Mouse (Mus musculus) adrenal gland, postnatal 14 days (tissue): ENCODE measurements around the gene Cbarp. TPM values are rescaled to one million over a fixed set of nuclear protein-coding genes. Genes with fewer than 3 reads are reported as not detected.
A peak's percentile ranks its signal among the peaks of the same experiment; 100 is the strongest.

Source experiments
- DNase-seq: peaks from one replicate; pipeline ENCODE4 v3.0.0; 2021; ENCODE audit warnings: mixed read lengths
- long read RNA-seq, 2 experiments: library from polyadenylated mRNA; stranded (forward); transcript quantifications; one replicate each; pipeline ENCODE4 v2.0.0; 2021
- total RNA-seq: library from RNA; stranded (reverse); gene quantifications from 2 replicates; pipeline ENCODE4 v1.2.3, GENCODE M21; 2021

Cbarp gene
- total RNA-seq = 69.9 and 137 TPM in 2 replicates
- long read RNA-seq, experiment 1, transcript Cbarp-212 (11 exons, 3,175 nt) = major isoform, 15 of 50 reads
- long read RNA-seq, experiment 1, partial matches to known transcripts = 11 of 50 reads
- long read RNA-seq, experiment 1, other reads (novel, unspliced or antisense) = 20 of 50 reads
- long read RNA-seq, experiment 2, transcript Cbarp-212 (11 exons, 3,175 nt) = major isoform, 31 of 95 reads
- long read RNA-seq, experiment 2, partial matches to known transcripts = 12 of 95 reads
- long read RNA-seq, experiment 2, other reads (novel, unspliced or antisense) = 48 of 95 reads

DNA sequence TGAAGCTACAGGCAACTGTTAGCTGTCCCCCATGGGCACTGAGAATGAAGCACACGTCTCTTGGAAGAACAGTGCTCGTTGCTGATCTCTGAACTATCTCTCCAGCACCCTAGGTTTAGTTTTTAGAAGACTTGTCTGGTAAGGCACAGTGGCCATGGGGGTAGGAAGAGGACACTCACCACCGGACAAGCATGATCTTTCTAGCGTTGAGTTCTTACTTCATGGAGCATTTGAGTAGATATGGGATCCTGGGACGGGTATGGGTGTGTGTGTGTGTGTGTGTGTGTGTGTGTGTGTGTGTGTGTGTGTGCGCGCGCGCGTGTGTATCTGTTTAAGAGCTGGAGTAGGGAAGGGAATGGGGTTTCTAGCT is at the start of gene Cbarp:
Gene Cbarp (minus strand): TSS at position 170 of the 370 bp plus-strand sequence.
- DNase-seq = no peak

DNA sequence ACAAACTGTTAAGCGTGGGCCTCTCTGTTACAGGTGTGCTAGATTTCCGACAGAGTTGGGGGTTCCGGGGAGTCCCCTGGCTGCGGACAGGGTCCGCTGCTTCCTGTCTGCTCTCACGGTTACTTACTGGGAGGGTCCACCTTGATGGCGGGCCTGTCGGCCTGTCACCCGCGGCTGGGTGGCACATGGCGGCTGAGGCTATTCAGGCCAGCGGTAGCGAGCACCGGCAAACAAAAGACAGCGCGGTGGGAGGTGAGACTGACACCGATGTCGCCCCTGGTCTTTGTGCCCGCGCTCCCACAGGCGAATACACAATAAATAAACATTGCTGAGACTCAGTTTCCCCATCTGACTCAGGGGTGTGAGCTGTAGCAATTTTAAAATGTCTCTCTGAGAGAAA is 49.4 kb upstream of the Cbarp start:
- no peak for DNase-seq

DNA sequence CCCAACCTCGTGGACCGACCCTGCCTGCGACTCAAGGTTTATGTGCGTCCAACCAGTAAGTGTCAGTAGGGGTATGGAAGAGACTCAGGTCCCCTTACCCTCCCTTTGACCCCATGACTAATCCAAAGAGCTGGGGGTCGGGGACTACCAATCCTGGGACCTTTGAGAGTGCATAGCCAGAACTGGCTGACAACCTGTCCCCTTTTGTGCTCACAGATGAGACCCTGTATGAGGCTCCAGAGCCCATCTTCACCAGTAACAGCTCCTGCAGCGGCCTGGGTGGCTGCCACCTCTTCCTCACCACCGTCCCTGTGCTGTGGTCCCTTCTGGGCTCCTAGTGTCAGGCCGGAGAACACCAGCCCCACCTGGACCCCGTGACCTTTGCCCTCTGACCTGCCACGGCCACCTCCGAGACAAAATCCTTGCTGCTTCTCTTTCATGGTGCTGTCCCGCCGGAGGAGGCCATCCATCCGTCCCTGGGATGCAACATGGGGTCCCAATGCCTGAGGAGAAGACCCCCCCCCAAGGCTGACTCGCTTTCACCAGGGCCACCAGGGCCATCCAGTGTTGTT is 47.9 kb upstream of the Cbarp start:
- DNase-seq = no peak

DNA sequence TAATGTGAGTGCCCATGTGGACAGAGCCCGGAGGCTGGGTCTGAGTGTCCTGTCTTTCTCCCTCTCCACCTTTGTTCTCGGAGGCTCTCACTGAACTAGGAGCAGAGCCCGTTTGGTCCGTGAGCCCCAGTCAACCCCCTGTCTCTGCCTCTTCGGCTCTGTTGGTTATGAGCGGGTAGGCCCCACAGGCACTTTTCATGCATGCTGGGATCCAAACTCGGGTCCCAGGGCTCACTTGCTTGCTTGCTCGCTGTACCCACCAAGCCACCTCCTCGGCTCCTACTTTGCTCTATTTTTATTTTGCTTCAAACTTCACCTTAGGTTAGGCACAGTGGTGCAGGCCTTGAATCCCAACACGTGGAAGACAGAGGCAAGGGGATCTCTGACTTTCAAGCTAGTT is 47.1 kb upstream of the Cbarp start:
- DNase-seq = no peak

DNA sequence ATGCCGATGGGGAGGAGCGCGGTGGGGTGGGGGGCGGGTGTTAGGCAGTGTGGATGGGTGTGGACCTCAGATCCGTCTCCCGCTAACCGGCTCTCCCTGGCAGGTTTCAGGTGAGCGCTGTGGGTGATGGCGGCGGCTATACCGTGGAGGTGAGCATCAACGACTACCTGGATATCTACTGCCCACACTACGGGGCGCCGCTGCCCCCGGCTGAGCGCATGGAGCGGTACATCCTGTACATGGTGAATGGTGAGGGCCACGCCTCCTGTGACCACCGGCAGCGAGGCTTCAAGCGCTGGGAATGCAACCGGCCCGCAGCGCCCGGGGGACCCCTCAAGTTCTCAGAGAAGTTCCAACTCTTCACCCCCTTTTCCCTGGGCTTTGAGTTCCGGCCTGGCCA is 46.0 kb upstream of the Cbarp start:
- no peak for DNase-seq

DNA sequence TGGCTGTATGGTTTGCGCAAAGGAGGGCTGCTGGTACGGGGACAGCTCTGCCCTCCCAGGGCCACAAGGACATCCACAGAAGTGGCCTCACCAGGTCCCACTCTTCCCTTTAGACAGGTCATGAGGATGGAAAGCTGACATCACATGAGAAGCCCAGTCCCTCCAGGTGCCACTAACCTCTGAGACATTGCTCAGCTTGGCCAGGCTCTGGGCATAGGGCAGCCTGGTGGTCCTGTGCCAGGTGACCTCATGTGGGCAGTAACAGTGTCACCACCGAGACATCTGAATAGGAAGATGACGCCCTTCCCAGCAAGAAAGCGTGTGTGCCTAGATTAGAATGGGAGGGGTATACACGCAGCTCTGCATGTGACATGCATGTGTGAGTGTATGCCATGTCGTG is 41.9 kb upstream of the Cbarp start:
- DNase-seq = no peak

DNA sequence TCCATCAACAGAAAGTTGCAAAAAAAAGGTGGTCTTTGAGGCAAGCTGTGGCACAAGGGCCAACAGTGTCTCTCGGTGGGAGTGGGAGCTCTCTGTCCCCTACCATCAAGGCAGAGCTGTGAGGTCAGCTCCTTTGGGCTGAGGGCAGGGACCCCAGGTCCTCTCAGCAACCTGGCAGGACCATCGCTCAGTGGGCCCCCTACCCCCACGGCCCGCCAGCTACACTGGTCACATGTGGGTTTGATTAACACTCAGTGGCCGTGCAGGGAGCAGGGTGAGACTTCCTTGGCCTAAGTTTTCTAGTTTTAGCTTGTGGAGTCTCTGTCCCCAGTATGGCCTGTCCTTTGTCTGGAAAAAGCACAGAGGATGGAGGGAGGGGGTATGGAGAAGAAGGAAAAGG is 40.2 kb upstream of the Cbarp start:
- no peak for DNase-seq

DNA sequence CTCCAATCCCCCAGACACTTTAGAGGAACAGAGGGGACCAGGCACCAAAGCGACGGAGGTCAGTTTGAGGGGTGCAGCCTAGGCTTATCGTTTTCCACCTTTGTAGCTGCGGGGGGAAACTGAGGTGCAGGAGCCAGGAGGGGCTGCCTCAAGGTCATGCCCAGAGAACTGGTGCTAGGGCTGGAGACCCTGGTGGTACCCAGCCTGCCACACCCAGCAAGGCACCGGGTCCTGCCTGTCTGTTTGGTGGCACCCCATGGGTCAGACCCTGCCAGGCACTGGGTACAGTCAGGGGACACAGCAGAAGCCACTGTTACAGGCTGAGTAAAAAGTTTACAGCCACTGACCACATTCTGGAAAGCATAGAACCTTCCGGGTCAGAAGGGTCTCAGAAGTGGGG is 39.7 kb upstream of the Cbarp start:
- DNase-seq = no peak

DNA sequence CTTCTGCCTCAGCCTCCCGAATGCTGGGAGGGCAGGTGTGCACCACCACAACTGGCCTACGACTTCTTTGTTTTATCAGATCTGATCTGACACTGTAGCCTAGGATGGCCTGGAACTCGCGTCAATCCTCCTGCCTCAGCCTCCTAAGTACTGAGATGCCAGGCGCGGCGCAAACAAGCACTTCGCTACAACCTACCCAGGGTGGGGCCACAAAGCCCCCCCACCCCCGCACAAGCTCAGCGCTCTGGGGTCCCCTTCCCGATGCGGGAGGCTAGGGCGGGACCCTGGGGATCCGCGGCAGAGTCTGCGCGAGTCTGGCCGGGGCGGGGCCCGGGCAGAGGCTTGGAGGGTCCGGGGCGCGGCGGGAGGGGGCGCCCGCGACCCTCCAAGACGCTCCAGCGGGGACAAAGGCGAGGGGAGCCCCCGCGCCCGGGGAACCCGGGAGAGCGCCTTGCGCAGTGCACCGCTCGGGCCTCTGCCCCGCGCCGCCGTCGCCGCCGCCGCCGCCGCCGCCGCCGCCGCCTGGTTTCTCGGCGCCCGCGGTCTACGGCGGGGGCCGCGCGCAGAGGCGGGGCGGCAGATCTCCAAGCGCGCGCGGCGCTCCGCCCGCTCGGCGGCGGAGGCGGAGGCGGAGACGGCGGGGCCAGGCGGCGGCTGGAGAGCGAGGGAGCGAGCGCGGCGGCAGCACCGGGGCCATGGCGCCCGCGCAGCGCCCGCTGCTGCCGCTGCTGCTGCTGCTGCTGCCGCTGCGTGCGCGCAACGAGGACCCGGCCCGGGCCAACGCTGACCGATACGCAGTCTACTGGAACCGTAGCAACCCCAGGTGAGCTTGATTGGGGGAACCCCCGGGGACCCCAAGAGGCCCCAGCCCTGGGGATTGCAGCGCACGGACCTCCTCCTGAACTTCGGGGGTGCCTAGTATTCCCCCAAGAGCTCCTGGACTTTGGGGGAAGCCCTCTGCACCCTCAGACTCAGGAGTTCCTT is 38.7 kb upstream of the Cbarp start, which contains the start of gene Efna2:
Gene Efna2 (plus strand): TSS at position 415 of the 984 bp plus-strand sequence.
- peak; percentile 72 for DNase-seq

DNA sequence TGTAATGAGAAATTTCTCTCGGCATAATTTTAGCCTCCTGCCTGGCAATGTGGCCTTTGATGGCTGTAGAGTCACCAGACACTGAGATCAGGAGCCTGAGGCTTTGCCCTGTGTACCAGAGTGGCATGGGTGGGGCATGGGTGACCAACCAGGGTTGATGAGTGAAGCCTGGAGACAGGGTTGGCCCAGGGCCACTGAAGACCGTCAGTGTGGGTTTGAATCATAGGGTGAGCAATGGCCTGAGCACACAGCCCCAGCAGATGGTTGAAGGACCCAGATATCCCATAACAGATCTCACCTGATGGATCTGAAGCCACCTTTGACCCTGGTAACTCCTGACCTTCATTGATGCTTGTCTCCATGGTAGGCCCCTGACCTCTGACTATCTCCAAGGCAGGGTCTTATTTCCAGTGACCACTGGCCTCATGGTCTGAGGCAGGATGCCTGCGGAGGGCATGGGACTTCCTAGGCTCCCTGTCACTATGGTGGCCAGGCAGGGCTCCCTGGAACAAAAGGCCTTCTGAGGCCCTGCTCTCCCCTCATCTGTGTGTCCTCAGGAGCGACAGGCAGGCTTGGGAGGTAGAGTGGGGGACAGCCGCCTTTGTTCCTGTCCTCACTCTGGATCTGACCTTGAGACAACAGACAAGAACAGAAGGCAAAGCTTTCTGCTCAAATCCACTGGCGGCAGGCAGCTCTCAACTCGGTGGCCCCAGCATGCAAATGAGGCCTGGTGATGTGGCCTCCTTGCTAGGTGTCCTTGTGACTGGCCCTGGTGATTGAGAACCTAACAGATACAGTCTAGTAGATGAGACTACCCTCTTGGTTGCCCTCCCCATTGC is 37.0 kb upstream of the Cbarp start:
- peak; percentile 88 for DNase-seq

DNA sequence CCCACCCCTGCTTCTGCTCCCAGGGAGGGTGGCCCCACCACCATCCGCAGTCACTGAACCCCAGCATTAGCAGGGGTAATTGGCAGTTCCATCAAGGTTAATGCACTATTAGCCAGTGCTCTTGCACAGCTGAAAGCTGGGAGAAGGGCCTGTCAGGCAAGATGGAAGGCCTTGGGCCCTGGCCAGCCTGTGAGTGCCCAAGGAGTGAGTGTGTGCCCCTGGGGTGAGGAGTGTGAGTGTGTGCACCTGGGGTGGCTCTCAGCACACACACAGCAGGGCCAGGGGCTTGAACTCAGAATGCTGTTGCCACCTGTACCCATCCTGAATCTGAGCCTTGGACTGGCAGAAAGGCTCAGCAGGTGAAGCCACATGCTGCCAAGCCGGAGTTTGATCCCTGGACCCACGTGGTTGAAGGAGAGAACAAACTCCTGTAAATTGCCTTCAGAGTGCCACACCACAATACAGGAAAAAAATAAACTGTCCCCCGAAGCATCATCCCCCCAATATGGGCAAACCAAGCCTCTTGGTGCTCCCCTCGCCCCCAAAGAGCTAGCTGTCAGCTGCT is 35.7 kb upstream of the Cbarp start:
- peak; percentile 72 for DNase-seq

DNA sequence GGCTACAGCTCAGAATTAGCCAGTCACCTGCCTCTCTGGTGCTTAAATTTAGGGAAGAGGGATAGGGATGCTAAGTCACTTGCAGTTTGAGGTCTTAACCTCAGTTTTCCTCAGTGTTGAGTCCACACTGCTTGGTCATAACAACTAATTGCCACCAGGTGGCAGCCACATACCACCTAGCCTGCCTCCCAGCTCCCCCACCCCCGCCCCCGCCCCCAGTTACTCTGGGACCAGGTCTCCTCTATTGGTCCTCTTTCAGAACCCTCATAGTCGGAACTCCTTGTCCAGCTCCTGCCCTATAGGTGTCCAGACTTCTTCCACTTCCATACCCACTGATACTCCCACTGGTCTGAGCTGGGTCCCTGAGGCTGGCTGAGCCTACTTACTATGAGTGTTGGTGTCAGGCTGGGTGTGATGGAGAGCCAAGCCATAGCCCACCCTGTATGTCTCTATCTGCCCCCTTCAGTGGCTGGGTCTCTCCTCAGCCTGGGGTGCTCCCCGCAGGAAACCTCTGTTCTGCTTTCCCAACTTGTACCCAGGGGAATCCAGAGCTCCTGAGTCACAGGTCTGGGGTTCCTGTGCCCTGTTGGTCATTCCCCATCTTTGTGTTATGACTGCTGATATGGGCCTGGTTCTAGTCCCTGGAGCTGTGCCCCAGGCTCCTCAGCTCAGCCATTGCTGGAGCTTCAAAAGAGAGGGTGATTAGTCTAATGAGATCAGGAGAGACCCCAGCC is 35.1 kb upstream of the Cbarp start:
- peak; percentile 54 for DNase-seq

DNA sequence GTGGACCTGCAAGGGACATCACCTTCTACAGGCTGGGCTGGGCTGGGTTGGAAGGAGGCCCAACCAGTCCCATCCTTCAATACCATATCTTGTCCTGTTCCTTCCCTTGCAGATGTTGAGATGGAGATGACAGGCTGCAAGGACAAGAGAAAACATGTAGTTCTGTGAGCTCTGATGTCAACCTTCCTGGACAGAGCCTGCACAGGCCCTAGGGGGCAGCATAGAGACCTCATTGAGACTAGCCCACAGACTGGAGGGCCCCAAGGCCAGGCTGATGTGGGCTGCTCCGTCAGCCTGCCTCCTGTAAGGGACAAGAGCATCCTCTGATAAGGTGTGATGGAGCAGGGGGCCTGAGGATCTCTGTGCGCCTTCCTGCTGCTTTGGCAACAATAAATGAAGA is 34.1 kb upstream of the Cbarp start:
- peak; percentile 65 for DNase-seq

DNA sequence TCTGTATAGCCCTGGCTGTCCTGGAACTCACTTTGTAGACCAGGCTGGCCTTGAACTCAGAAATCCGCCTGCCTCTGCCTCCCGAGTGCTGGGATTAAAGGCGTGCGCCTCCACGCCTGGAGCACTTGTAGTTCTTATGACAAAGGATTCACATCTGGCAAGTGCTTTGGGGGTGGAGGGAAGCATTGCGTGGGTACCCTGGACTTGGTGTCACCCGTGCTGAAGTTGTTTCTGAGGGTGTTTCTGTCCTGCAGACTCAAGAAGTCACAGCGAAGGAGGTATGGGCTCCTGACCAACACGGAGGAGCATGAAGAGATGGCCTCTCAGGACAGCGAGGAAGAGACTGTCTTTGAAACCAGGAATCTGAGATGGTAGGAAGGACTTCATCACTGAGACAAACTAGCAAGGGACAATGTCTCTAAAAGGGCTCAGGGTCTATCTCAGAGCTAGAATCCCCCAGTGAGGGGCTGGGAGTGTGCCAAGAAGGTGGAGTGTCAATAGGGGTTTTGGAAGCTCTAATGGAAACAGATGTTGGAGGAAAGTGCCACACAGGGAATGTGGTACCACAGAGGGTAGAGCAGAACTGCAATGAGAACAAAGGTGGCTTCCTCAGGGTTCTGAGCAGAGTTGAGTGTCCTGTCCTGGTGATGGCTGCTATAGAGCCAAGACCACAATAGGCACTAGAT is 33.5 kb upstream of the Cbarp start:
- no peak for DNase-seq

DNA sequence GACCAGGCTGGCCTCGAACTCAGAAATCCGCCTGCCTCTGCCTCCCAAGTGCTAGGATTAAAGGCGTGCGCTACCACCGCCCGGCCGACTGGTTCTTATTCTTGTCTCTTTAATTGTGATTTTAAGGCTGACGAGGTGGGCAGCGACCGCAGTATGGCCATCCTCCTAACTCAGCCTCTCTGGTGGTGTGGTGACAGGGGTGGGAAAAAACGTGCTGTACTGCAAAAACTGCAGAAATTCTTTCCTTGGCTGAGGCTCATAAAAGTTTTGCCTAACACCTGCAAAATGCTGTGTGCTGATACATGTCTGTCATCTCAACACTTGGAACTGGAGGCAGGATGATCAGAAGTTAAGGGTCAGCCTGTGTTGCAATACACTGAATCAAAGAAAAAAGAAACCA is 32.7 kb upstream of the Cbarp start:
- DNase-seq = no peak

DNA sequence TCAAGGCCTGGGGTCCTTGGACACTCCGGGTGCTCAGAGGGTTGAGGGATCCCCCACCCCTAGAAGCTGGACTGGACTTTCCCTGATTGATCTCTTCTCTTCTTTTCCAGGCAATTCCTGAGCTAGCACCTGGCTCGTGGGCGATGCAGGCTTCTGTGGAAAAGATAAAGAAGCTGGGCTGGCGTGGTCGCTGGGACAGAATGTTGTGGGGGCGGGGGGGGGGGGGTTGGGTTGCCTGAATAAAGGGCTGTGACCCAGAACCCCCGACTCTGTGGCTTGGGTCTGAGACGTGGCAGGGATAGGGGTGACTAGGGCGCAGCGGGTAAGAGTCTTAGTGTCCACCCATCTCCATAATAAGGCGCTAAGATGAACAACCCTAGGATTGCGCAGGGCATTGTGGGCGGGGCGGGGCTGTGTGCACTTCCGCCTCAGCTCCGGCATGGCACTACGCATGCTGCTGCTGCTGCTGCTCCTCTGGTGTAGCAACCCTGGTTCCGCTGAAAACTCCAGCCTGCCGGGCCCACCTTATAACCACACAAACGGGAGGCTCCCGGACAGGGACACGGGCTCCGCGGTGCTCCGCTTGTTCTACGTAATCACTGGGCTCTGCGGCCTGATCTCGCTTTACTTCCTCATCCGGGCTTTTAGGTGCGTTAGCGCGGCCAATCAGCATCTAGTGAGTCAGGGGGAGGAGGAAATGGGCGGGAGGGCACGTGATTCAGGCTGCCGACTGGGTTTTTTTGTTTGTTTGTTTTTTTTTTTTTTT is 32.1 kb upstream of the Cbarp start, which contains the start of gene 1600002K03Rik:
Gene 1600002K03Rik (plus strand): TSS at position 418 of the 766 bp plus-strand sequence.
- peak; percentile 93 for DNase-seq

DNA sequence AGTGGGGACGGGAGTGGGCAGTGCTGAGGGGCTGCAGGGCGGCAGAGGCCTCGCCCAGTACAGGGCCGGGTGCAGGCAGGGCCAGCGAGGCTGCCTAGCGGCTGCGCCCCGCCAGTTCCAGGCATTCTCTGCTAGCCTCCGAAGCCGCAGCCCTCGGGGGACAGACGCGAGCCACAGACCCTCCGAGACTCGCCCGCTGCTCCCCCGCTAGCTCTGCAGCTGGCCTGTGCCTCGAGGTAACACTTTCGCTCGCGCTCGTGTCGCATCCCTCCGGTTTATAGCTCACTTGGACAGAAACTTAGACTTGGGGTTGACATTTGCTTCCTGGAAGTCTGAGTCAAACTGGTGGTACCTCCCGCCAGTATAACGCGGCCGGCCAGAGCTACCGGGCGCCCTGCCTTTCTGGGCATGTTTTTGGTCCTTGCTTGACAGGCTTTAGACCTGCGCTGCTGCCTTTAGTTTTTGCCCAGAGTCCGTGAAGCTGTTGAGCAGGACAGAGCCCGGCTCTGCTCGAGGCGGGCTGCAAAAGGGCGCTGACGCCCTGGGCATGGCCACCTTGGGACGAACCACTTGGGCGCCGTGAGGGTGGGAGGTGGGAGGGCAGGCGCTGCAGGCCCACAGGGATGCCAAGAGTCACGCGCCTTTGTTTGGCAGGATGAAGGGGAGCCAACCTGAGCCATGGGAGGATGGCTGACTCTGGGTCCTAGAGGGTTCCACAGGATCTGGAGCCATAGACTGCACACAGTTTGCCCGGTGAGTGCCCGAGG is 31.3 kb upstream of the Cbarp start:
- DNase-seq = peak; percentile 63

DNA sequence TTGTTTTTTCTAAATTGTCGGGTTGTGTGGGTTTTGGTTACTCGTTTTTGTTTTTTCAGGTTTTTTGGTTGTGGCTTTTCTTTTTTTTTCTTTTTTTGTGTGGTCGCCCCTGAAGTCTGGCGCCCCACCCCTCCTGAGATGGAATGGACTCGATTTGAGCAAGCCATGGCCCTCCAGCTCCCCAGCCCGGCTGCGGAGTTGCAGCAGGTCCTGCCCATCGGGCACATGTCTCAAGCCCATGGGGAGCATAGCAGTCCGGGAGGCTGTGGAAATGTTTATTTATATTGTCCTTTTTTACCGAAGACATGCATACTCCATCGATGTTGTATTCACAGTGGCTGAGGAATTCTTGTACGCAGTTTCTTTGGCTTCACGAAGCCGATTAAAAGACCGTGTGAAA is 30.6 kb upstream of the Cbarp start:
- no peak for DNase-seq

DNA sequence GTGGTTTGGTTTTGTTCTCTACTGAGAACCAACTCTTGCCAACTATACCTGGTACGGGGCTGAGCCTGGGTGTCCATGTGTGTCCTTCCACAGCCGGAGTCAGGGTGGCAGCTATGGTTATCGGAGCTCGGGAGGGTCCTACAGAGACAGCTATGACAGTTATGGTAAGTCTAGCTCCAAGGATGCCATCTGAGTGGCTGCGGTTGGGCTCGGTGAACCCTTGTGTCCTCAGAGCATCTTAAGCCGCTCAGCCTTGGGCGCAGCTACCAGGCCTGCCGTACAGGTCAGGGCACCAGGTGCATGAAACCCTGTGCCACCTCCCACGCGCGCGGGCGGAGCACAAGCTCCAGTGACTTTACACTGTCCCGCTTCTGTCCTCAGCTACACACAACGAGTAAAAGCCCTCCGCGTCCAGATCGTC is 30.0 kb upstream of the Cbarp start:
- no peak for DNase-seq
